Mouse (Mus musculus) liver, embryonic 13.5 days (tissue): ENCODE results near the gene Parp8. TPM values are rescaled to one million over a fixed set of nuclear protein-coding genes. Genes with fewer than 3 reads are reported as not detected.

Experiments used
- ATAC-seq: fragments of 200-750 bp; cut with Nextera tagmentation; 2 replicates; pipeline ENCODE4 v1.8.0; 2017; ENCODE audit warnings: low read depth, mild to moderate bottlenecking, moderate number of reproducible peaks, moderate library complexity
- DNase-seq: peaks from one replicate; pipeline ENCODE4 v3.0.0; 2022
- H3K27ac ChIP-seq: fragments of 300-500 bp; sonication (generic); 2 replicates; pipeline ENCODE4 v1.5.1; 2015; ENCODE audit warnings: moderate library complexity, mild to moderate bottlenecking, inconsistent platforms
- H3K27me3 ChIP-seq: fragments of 300-500 bp; sonication (generic); 2 replicates; pipeline ENCODE4 v1.6.1; 2015; ENCODE audit warnings: mild to moderate bottlenecking, inconsistent platforms
- H3K36me3 ChIP-seq: fragments of 300-500 bp; sonication (generic); 2 replicates; pipeline ENCODE4 v1.6.1; 2015; ENCODE audit warnings: mild to moderate bottlenecking, inconsistent platforms
- H3K4me1 ChIP-seq: fragments of 300-500 bp; sonication (generic); replicated peaks from 2 replicates; pipeline ENCODE4 v1.6.1; 2015; ENCODE audit warnings: inconsistent platforms
- H3K4me2 ChIP-seq: fragments of 300-500 bp; sonication (generic); 2 replicates; pipeline ENCODE4 v1.6.1; 2015; ENCODE audit warnings: inconsistent platforms, mild to moderate bottlenecking, moderate library complexity
- H3K4me3 ChIP-seq: fragments of 300-500 bp; sonication (generic); replicated peaks from 2 replicates; pipeline ENCODE4 v1.5.1; 2015; ENCODE audit warnings: mild to moderate bottlenecking, inconsistent platforms
- H3K9ac ChIP-seq: fragments of 300-500 bp; sonication (generic); 2 replicates; pipeline ENCODE4 v1.6.1; 2015; ENCODE audit warnings: mild to moderate bottlenecking, inconsistent platforms
- H3K9me3 ChIP-seq: fragments of 300-500 bp; sonication (generic); replicated peaks from 2 replicates; pipeline ENCODE4 v1.6.1; 2016; ENCODE audit warnings: inconsistent platforms
- WGBS: fragments of 180-500 bp; shearing (Covaris S2); methylation state at CpG from one replicate; pipeline ENCODE4 v1.1.7; 2015; ENCODE audit not compliant: insufficient replicate concordance; 5-methylcytosine and 5-hydroxymethylcytosine counted together
- polyA plus RNA-seq: library from polyadenylated mRNA; unstranded; fragments of >200 nt; fragmentation: Nextera tagmentation; extraction: Ambion mirVana; gene quantifications from 2 replicates; pipeline ENCODE4 v1.2.1, GENCODE M21; 2015

Parp8 gene
- polyA plus RNA-seq, 1 experiment from 2014 or later: 2.5 TPM

DNA sequence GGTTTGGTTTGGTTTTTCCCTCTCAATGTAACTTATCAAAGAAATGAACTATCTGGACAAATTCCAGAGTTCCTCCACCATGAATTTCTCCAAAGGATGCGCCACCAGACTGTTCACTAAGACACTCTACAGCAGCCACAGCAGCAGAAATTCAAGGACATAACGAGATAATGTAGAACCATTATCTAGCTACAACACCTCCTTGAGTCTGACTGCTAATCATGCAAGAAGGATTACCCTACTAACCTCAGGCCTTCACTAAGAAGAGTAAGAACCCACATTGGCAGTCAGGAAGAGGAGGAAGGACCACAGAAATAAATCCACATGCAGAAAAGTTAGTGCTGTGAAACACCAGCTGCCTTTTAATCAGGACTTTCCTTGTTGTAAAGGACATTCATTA, 11.8 kb downstream of the Parp8 start:
- H3K9ac ChIP-seq: no peak overlapping the region
- H3K27me3 ChIP-seq: no peaks in the 10 kb centered on the region
- H3K36me3 ChIP-seq: no peaks in the 10 kb centered on the region
- H3K9me3 ChIP-seq: no peaks in the 10 kb centered on the region
- DNase-seq: no peak
- ATAC-seq: no peak
- H3K4me3 ChIP-seq: no peak overlapping the region
- 40% methylated on average over 2 of the region's 2 CpGs for WGBS
- no peak overlapping the region for H3K27ac ChIP-seq
- H3K4me1 ChIP-seq: no peaks in the 10 kb centered on the region
- H3K4me2 ChIP-seq: no peak overlapping the region

DNA sequence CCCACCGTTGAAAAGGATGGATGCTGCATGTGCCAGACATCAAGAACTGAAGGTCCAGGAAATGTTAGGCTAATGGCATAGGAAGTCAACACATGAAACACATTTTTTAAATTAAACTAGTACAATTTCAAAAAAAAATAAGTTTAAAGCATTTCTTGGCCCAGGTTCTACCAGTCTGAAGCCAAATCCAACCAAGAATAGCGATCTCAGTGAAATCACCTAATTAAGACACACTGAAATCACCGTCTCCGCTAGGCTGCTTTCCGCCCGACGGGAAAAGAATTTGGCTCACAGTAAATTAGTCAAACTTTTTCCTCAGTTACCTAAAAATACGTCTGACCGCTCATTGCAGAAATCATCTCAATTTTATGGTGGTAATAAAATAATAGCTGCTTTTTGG, 13.3 kb downstream of the Parp8 start:
- Histone ChIP-seq H3K9ac (no peak overlapping the region), H3K36me3 (no peaks in the 10 kb centered on the region), H3K27ac (no peak overlapping the region), H3K27me3 (no peaks in the 10 kb centered on the region), H3K9me3 (no peaks in the 10 kb centered on the region), H3K4me1 (no peaks in the 10 kb centered on the region), H3K4me2 (no peak overlapping the region), H3K4me3 (no peak overlapping the region)
- no peak for DNase-seq
- 86% methylated on average over 9 of the region's 9 CpGs for WGBS
- ATAC-seq: no peak

DNA sequence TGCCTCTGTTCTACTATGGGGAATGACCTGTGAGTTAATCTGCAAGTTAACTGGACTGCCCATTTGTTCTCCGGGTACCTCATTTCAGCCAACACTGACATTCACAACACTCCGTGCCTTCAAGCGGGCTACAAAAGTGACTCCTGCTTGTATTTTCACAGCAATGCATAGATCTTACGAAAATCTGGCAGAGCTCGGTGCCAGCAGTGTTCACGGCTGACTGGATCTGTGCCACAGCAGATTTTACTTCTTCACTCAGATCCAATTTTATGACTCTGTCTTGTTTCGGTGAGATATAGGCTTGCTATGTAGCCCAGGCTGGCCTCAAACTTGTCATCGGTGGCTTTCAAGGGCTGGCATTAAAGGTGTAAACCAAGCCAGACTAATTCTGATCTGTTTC, 15.2 kb downstream of the Parp8 start:
- Histone ChIP-seq H3K27ac (no peak overlapping the region), H3K36me3 (no peaks in the 10 kb centered on the region), H3K27me3 (no peaks in the 10 kb centered on the region), H3K9ac (no peak overlapping the region), H3K4me1 (no peaks in the 10 kb centered on the region), H3K9me3 (no peaks in the 10 kb centered on the region), H3K4me2 (no peak overlapping the region), H3K4me3 (no peak overlapping the region)
- ATAC-seq (no peak), DNase-seq (no peak)
- WGBS: 81% methylated on average over 8 of the region's 8 CpGs

DNA sequence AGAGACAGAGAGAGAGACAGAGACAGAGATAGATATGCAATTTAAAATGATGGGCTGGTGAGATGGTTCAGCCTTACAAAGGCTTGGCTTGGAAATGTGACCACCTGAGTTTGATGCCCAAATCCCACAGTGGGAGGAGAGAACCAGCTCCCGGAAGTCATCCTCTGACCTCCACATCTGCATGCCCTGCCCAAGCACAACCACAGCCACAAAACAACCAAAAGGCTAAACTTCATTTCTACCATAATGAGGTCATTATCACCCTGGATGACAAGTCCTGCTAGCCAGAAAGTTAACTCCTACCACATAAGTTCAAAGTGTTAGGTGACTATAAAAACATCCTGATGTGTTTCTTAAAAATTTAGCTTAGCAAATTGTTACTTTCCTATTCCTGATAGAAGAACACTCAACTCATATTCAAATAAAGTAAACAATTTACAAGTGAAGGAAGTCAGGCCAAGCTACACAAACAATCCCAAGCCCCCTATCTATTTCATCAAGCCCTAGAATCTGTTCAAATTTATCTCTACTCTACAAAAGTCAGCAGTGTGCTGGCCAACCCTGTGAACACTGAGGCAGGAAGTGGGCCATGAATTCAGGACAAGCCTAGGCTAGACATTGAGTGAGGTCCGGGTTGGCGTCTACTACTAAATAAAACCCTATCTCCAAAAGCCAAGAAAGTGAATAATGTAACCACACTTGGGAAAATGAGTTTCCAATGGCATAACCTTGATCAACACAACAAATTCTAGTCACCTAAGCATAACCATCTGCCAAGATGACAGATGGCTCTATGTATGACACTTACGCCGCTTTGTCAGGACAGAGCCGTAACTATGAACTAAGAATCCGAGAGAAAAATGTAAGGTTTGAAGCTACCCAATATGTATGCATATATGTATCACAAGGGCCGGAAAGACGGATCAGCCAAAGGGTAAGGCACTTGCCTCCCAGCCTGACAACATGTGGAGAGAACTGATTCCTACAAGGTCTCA, 17.0 kb downstream of the Parp8 start:
- Histone ChIP-seq H3K4me1 (no peaks in the 10 kb centered on the region), H3K9ac (no peak overlapping the region), H3K9me3 (no peaks in the 10 kb centered on the region), H3K36me3 (no peaks in the 10 kb centered on the region), H3K27me3 (no peaks in the 10 kb centered on the region), H3K4me2 (no peak overlapping the region), H3K4me3 (no peak overlapping the region), H3K27ac (no peak overlapping the region)
- 78% methylated on average over 9 of the region's 9 CpGs for WGBS
- ATAC-seq (no peak), DNase-seq (no peak)

DNA sequence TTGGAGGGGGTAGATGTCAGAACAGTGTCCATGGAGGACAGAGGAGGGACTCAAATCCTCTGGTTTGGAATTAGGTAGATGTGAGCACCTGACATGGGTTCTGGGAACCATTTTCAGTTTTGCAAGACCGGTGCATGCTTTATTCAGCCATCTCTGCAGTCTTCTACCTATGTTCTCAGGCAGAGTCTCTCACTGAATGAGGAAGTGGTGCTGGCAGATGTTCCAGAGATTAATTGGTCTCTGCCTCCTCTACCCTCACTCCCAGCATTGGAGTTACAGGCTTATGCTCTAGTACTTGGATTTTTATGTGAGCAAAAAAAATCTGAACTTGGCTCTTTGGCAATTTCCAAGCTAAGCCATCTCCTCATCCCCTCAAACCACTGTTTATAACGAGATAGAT, 17.8 kb downstream of the Parp8 start:
- Histone ChIP-seq H3K4me3 (no peak overlapping the region), H3K27ac (no peak overlapping the region), H3K9ac (no peak overlapping the region), H3K27me3 (no peaks in the 10 kb centered on the region), H3K36me3 (no peaks in the 10 kb centered on the region), H3K4me1 (no peaks in the 10 kb centered on the region), H3K4me2 (no peak overlapping the region), H3K9me3 (no peaks in the 10 kb centered on the region)
- DNase-seq (no peak), ATAC-seq (no peak)
- 57% methylated on average over 2 of the region's 2 CpGs for WGBS

DNA sequence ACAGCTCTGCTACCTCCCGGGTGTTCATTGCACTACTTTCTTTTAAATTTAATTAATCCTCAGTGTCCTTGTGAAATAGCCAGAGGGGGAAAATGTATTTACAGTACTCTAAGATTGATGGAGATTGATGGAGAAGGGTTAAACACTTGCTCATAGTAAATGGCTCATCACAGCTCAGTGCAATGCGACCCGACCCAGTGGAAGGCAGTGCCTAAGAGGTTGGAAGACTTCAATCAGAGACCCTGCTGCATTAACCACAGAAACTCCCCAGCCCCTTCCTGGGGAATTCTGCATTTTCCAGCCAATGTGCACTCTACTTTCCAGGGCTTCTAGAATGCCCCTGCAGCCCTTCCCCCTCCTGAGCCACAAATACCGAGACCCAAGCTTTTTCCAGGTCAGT, 18.7 kb downstream of the Parp8 start:
- Histone ChIP-seq H3K4me1 (no peaks in the 10 kb centered on the region), H3K4me3 (no peak overlapping the region), H3K36me3 (no peaks in the 10 kb centered on the region), H3K27me3 (no peaks in the 10 kb centered on the region), H3K9ac (no peak overlapping the region), H3K27ac (no peak overlapping the region), H3K9me3 (no peaks in the 10 kb centered on the region), H3K4me2 (no peak overlapping the region)
- ATAC-seq: no peak
- WGBS: 55% methylated on average over 4 of the region's 4 CpGs
- DNase-seq: no peak

DNA sequence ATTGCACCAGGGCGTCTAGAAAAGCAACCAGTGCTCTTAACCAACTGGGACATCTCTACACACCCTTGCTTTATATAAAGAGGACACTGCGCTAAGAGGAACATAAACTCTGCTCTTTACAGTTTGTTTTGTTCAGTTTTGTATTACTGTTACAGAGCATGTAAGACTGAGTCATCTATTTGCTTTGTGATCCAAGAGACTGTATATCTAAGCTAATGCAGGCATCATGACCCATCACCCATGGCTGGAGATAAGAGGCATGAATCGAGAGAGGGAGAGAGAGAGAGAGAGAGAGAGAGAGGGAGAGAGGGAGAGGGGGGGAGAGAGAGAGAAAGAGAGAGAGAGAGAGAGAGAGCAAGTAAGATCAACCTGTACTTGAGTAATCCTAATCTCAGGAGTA, 24.8 kb downstream of the Parp8 start:
- DNase-seq (no peak), ATAC-seq (no peak)
- no peak overlapping the region for H3K4me2 ChIP-seq
- H3K9me3 ChIP-seq: no peaks in the 10 kb centered on the region
- H3K4me3 ChIP-seq: no peak overlapping the region
- 46% methylated on average over 3 of the region's 3 CpGs for WGBS
- H3K9ac ChIP-seq: no peak overlapping the region
- no peaks in the 10 kb centered on the region for H3K36me3 ChIP-seq
- no peaks in the 10 kb centered on the region for H3K27me3 ChIP-seq
- H3K27ac ChIP-seq: no peak overlapping the region
- no peaks in the 10 kb centered on the region for H3K4me1 ChIP-seq

DNA sequence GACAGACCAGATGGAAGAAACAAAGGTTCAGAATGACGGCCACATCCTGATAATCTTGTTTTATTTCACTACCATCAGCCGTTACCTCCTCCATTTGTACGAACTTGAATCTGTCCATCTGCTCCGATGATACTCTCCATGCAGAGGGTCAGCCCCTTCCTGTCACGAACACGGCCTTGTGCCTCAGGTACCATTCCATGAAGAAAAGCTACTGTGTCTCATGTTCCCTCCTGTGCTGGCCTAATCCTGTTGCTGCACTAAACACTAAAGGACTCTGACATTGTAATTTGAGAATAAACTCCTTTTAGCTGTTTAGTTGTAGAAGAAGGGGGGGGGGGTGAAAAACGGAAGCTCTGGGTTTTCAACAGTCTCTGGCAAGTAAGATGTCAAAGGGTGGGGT, 33.8 kb downstream of the Parp8 start:
- Histone ChIP-seq H3K4me3 (no peak overlapping the region), H3K9ac (no peak overlapping the region), H3K9me3 (no peaks in the 10 kb centered on the region), H3K36me3 (no peaks in the 10 kb centered on the region), H3K4me2 (no peak overlapping the region), H3K4me1 (no peaks in the 10 kb centered on the region), H3K27me3 (no peaks in the 10 kb centered on the region), H3K27ac (no peak overlapping the region)
- DNase-seq (no peak), ATAC-seq (no peak)
- 69% methylated on average over 7 of the region's 7 CpGs for WGBS

DNA sequence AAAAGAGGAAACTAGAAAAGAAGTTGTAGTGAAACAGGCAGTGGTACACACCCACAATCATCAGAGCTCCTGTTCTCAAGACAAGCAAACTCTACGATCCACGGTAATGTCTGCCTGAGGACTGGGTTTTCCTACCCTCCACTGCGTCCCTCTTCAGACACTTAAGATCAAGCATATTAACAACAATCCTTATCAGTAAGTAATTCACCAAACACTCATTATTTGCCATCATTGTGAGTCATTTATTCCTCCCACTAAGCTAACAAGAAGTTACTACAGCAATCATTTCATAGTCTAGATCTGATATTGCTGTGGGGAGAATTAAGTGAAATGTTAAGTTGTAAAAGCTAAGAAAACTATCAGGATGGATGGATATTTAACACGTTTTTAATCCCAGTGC, 35.0 kb downstream of the Parp8 start:
- Histone ChIP-seq H3K4me3 (no peak overlapping the region), H3K27me3 (no peaks in the 10 kb centered on the region), H3K9ac (no peak overlapping the region), H3K9me3 (no peaks in the 10 kb centered on the region), H3K4me1 (no peaks in the 10 kb centered on the region), H3K27ac (no peak overlapping the region), H3K36me3 (no peaks in the 10 kb centered on the region), H3K4me2 (no peak overlapping the region)
- ATAC-seq: no peak
- DNase-seq: no peak
- WGBS: 60% methylated on average over 4 of the region's 4 CpGs

DNA sequence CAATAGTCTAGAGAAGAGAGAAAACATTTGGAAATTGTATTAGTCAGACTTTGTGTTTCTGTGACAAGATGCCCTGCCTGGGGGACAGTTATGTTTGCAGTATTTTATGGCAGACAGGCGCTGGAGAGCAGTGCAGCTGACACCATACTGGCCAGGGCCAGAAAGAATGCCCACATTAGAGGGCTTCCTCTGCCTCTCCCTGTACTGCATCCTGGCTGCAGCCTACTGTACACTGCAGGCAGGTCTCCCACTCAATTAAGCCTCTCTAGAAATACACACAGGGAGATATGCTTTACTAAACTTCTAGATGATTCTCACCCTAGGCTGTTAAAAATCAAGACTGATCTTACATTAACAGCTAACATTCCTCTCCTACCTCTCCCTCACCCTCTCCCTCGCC, 36.6 kb downstream of the Parp8 start:
- Histone ChIP-seq H3K4me3 (no peak overlapping the region), H3K9ac (no peak overlapping the region), H3K4me2 (no peak overlapping the region), H3K36me3 (no peaks in the 10 kb centered on the region), H3K9me3 (no peaks in the 10 kb centered on the region), H3K4me1 (no peaks in the 10 kb centered on the region), H3K27ac (no peak overlapping the region), H3K27me3 (no peaks in the 10 kb centered on the region)
- no peak for DNase-seq
- WGBS: 58% methylated on average over 2 of the region's 2 CpGs
- no peak for ATAC-seq

DNA sequence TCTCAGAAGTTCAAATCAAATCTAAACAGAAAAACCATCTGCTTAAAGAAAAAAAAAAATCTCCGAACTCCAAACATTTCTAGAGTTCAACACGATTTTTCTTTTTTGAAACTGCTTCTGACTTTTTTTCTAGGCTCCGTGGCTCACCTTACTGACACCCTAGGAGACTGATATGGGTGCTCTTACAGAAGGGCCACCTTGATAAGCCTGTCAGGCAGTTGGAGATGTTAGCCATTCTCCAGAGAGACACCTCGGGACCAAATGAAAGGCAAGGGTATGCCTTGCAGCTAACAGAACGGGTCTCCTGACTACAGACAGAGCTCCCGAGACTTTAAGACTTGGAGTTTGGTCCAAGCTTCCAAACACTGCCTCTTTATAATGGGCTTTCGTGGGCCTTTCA, 37.1 kb downstream of the Parp8 start:
- H3K9ac ChIP-seq: no peak overlapping the region
- ATAC-seq (no peak), DNase-seq (peak; percentile 0)
- no peak overlapping the region for H3K4me2 ChIP-seq
- no peaks in the 10 kb centered on the region for H3K4me1 ChIP-seq
- no peaks in the 10 kb centered on the region for H3K27me3 ChIP-seq
- no peak overlapping the region for H3K27ac ChIP-seq
- WGBS: 36% methylated on average over 7 of the region's 7 CpGs
- H3K4me3 ChIP-seq: no peak overlapping the region
- H3K36me3 ChIP-seq: no peaks in the 10 kb centered on the region
- H3K9me3 ChIP-seq: no peaks in the 10 kb centered on the region

DNA sequence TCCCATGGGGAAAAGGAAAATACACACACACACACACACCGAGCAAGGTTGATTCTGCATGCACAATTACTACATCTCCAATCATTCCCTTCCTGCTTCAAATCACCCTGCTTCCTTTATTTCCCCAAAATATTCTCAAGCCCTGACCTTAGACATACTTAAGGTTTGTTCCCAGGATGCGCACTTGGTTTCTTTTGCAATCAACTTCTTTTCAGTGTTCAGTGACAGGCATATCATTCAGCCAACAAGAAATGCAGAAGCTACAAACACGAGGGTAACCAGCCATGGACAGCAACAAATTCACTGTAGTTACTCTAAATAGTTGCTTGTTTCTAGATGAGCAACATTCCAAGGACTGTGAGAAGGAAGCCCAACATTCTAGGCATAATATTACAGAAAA, 38.1 kb downstream of the Parp8 start:
- H3K4me2 ChIP-seq: no peak overlapping the region
- no peaks in the 10 kb centered on the region for H3K36me3 ChIP-seq
- H3K9ac ChIP-seq: no peak overlapping the region
- no peak overlapping the region for H3K4me3 ChIP-seq
- no peaks in the 10 kb centered on the region for H3K27me3 ChIP-seq
- no peaks in the 10 kb centered on the region for H3K4me1 ChIP-seq
- no peaks in the 10 kb centered on the region for H3K9me3 ChIP-seq
- 57% methylated on average over 3 of the region's 3 CpGs for WGBS
- no peak overlapping the region for H3K27ac ChIP-seq
- ATAC-seq: no peak
- no peak for DNase-seq
